Mouse (Mus musculus): ENCODE results near the gene Dync1h1.

DNA sequence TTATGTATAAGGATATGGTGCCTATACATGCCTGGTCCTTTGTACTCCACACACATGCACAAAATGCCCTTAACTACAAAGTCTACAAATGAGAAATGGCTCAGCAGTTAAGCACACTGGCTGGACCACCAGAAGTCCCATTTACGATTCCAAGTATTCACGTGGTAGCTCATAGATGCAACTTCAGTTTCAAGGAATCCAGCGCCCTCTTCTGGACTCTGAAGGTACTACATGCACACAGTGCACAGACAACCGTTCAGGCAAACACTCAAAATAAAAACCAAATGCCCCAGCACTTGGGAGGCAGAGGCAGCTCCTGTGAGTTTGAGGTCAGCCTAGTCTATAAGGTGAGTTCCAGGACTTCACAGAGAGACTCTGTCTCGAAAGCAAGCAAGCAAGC is 73.0 kb downstream of the Dync1h1 start:
- no peak for TF ChIP-seq EP300 (IDR thresholded peaks at IDR 0.05; ENCODE audit: insufficient read depth, low read depth, low read length)
- TF ChIP-seq CTCF (IDR thresholded peaks at IDR 0.05): peak; percentile 64
- TF ChIP-seq POLR2A (IDR thresholded peaks at IDR 0.05; ENCODE audit: insufficient read depth, low read depth, low read length): no peak
